Mouse (Mus musculus): ENCODE data around the gene Cilp2. TPM values are rescaled to one million over a fixed set of nuclear protein-coding genes. Genes with fewer than 3 reads are reported as not detected.

The Cilp2 gene
- polyA plus RNA-seq, 1 experiment from 2014 or later = 0.65 TPM

Other genes starting within 250 kb of the Cilp2 start
- gene Zfp964, start 233.2 kb downstream of the Cilp2 start, polyA plus RNA-seq (2015; fragmentation: Nextera tagmentation; extraction: Ambion mirVana) = 1.1 and 1.2 TPM in 2 replicates
- gene Zfp869, start 177.0 kb downstream of the Cilp2 start, polyA plus RNA-seq (2015; fragmentation: Nextera tagmentation; extraction: Ambion mirVana) = 23.2 and 24.3 TPM in 2 replicates
- gene Zfp963, start 137.7 kb downstream of the Cilp2 start, polyA plus RNA-seq (2015; fragmentation: Nextera tagmentation; extraction: Ambion mirVana) = 5.7 and 6.1 TPM in 2 replicates
- 0.49 TPM in 1 of 2 replicates, not detected in the other for gene Gm20422, start 112.8 kb downstream of the Cilp2 start, polyA plus RNA-seq (2015; fragmentation: Nextera tagmentation; extraction: Ambion mirVana)
- 48.9 and 51.1 TPM in 2 replicates for gene Atp13a1, start 96.5 kb downstream of the Cilp2 start, polyA plus RNA-seq (2015; fragmentation: Nextera tagmentation; extraction: Ambion mirVana)
- 19.1 and 20.6 TPM in 2 replicates for gene Zfp866, start 96.5 kb downstream of the Cilp2 start, polyA plus RNA-seq (2015; fragmentation: Nextera tagmentation; extraction: Ambion mirVana)
- gene Gmip, start 79.0 kb downstream of the Cilp2 start, polyA plus RNA-seq (2015; fragmentation: Nextera tagmentation; extraction: Ambion mirVana) = 10.4 and 10.7 TPM in 2 replicates
- 0.41 and 0.42 TPM in 2 replicates for gene Lpar2, start 65.3 kb downstream of the Cilp2 start, polyA plus RNA-seq (2015; fragmentation: Nextera tagmentation; extraction: Ambion mirVana)
- 3.5 and 3.9 TPM in 2 replicates for gene Pbx4, start 55.2 kb downstream of the Cilp2 start, polyA plus RNA-seq (2015; fragmentation: Nextera tagmentation; extraction: Ambion mirVana)
- gene Tssk6, start 14.5 kb upstream of the Cilp2 start, polyA plus RNA-seq (2015; fragmentation: Nextera tagmentation; extraction: Ambion mirVana) = 2.8 and 3.4 TPM in 2 replicates
- 212 and 213 TPM in 2 replicates for gene Ndufa13, start 14.9 kb upstream of the Cilp2 start, polyA plus RNA-seq (2015; fragmentation: Nextera tagmentation; extraction: Ambion mirVana)
- 3.9 and 4.2 TPM in 2 replicates for gene Yjefn3, start 15.0 kb upstream of the Cilp2 start, polyA plus RNA-seq (2015; fragmentation: Nextera tagmentation; extraction: Ambion mirVana)
- gene Gatad2a, start 108.7 kb upstream of the Cilp2 start, polyA plus RNA-seq (2015; fragmentation: Nextera tagmentation; extraction: Ambion mirVana) = 51.2 and 54.7 TPM in 2 replicates
- 43.1 and 46.4 TPM in 2 replicates for gene Mau2, start 155.0 kb upstream of the Cilp2 start, polyA plus RNA-seq (2015; fragmentation: Nextera tagmentation; extraction: Ambion mirVana)
- 36.3 and 37.5 TPM in 2 replicates for gene Sugp1, start 155.1 kb upstream of the Cilp2 start, polyA plus RNA-seq (2015; fragmentation: Nextera tagmentation; extraction: Ambion mirVana)
- 42.8 and 52.6 TPM in 2 replicates for gene Tm6sf2, start 185.2 kb upstream of the Cilp2 start, polyA plus RNA-seq (2015; fragmentation: Nextera tagmentation; extraction: Ambion mirVana)
- gene Hapln4, start 195.8 kb upstream of the Cilp2 start, polyA plus RNA-seq (2015; fragmentation: Nextera tagmentation; extraction: Ambion mirVana) = 0.06 and 0.11 TPM in 2 replicates
- gene Ncan, start 233.2 kb upstream of the Cilp2 start, polyA plus RNA-seq (2015; fragmentation: Nextera tagmentation; extraction: Ambion mirVana) = 1.6 and 1.7 TPM in 2 replicates
- 47.4 and 48.9 TPM in 2 replicates for gene Nr2c2ap, start 243.6 kb upstream of the Cilp2 start, polyA plus RNA-seq (2015; fragmentation: Nextera tagmentation; extraction: Ambion mirVana)